Mouse (Mus musculus) intestine, embryonic 15.5 days (tissue): ENCODE measurements around the gene Muc3. TPM values are rescaled to one million over a fixed set of nuclear protein-coding genes. Genes with fewer than 3 reads are reported as not detected.
"Not testable (repeated sequence)": the region's sequence is repeated elsewhere in the genome, so short reads cannot be mapped to it uniquely, and the experiment has no call there.

Experiments
- ATAC-seq: fragments of 200-750 bp; cut with Nextera tagmentation; 2 replicates; pipeline ENCODE4 v1.8.0; 2017; ENCODE audit warnings: moderate TSS enrichment, moderate library complexity
- H3K27ac ChIP-seq: fragments of 300-500 bp; sonication (generic); 2 replicates; pipeline ENCODE4 v1.5.1; 2015; ENCODE audit warnings: mild to moderate bottlenecking, inconsistent platforms
- H3K27me3 ChIP-seq: fragments of 300-500 bp; sonication (generic); replicated peaks from 2 replicates; pipeline ENCODE4 v1.6.1; 2015; ENCODE audit warnings: inconsistent platforms
- H3K36me3 ChIP-seq: fragments of 300-500 bp; sonication (generic); 2 replicates; pipeline ENCODE4 v1.6.1; 2015; ENCODE audit warnings: inconsistent platforms
- H3K4me1 ChIP-seq: fragments of 300-500 bp; sonication (generic); replicated peaks from 2 replicates; pipeline ENCODE4 v1.6.1; 2015; ENCODE audit warnings: inconsistent platforms
- H3K4me2 ChIP-seq: fragments of 300-500 bp; sonication (generic); replicated peaks from 2 replicates; pipeline ENCODE4 v1.6.1; 2015; ENCODE audit warnings: mild to moderate bottlenecking, inconsistent platforms
- H3K4me3 ChIP-seq: fragments of 300-500 bp; sonication (generic); replicated peaks from 2 replicates; pipeline ENCODE4 v1.5.1; 2015; ENCODE audit warnings: inconsistent platforms
- H3K9ac ChIP-seq: fragments of 300-500 bp; sonication (generic); 2 replicates; pipeline ENCODE4 v1.6.1; 2015; ENCODE audit warnings: inconsistent platforms
- H3K9me3 ChIP-seq: fragments of 300-500 bp; sonication (generic); 2 replicates; pipeline ENCODE4 v1.6.1; 2016; ENCODE audit warnings: inconsistent platforms
- WGBS: fragments of 180-500 bp; shearing (Covaris S2); methylation state at CpG from one replicate; pipeline ENCODE4 v1.1.7; 2015; 5-methylcytosine and 5-hydroxymethylcytosine counted together
- polyA plus RNA-seq: library from polyadenylated mRNA; unstranded; fragments of >200 nt; fragmentation: Nextera tagmentation; extraction: Ambion mirVana; gene quantifications from 2 replicates; pipeline ENCODE4 v1.2.1, GENCODE M21; 2015

Gene Muc3
- polyA plus RNA-seq, 1 experiment from 2014 or later, result 3.8 TPM

DNA sequence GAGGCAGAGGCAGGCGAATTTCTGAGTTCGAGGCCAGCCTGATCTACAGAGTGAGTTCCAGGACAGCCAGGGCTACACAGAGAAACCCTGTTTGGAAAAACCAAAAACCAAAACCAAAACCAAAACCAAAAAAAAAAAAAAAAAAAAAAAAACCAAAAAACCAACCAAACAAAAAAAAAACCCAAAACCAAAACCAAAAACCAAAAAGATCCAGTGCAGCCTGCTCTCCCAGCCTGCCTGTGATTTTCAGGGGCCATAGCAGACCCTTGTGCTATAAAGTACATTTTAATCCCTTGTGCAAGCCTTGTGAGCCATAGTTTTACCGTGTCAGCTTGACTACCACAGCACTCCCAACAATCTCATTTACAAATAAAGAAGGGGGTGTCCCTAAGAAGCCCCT lies 31.1 kb downstream of the Muc3 start:
- H3K9me3 ChIP-seq, H3K27me3 ChIP-seq, H3K27ac ChIP-seq, H3K4me3 ChIP-seq, H3K9ac ChIP-seq, H3K4me2 ChIP-seq, ATAC-seq: not testable (repeated sequence)
- H3K36me3 ChIP-seq, result peaks cover 17% of the 10 kb centered on the region
- H3K4me1 ChIP-seq, result peaks cover 16% of the 10 kb centered on the region
- WGBS, result 89% methylated on average over 3 of the region's 3 CpGs

DNA sequence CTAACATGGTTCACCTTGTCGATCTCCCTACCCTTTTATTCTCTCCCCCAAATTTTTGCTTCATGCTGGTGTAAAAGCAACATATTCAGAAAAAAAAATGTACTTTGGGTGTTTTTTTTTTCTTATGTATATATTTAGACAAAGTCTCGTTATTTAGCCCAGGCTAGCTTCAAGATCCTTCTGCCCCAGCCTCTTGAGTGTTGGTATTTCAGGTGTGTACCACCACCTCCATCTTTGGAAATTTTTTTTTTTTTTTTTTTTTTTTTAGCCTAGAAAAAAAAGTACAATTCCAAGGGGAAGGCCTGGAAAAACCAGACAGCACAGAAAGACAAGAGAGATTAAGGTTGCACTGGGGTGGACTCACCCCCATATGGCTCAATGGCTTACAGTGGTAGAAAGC lies 32.1 kb downstream of the Muc3 start:
- Histone ChIP-seq H3K4me1 (peaks cover 12% of the 10 kb centered on the region), H3K27ac (no peak overlapping the region), H3K4me3 (no peak overlapping the region), H3K9me3 (no peaks in the 10 kb centered on the region), H3K27me3 (no peaks in the 10 kb centered on the region), H3K9ac (no peak overlapping the region), H3K4me2 (peak overlapping the region; percentile 67; the same call in 1 of the 2 replicates), H3K36me3 (peaks cover 23% of the 10 kb centered on the region)
- ATAC-seq, result no peak
- WGBS, result 86% methylated on average over 2 of the region's 2 CpGs

DNA sequence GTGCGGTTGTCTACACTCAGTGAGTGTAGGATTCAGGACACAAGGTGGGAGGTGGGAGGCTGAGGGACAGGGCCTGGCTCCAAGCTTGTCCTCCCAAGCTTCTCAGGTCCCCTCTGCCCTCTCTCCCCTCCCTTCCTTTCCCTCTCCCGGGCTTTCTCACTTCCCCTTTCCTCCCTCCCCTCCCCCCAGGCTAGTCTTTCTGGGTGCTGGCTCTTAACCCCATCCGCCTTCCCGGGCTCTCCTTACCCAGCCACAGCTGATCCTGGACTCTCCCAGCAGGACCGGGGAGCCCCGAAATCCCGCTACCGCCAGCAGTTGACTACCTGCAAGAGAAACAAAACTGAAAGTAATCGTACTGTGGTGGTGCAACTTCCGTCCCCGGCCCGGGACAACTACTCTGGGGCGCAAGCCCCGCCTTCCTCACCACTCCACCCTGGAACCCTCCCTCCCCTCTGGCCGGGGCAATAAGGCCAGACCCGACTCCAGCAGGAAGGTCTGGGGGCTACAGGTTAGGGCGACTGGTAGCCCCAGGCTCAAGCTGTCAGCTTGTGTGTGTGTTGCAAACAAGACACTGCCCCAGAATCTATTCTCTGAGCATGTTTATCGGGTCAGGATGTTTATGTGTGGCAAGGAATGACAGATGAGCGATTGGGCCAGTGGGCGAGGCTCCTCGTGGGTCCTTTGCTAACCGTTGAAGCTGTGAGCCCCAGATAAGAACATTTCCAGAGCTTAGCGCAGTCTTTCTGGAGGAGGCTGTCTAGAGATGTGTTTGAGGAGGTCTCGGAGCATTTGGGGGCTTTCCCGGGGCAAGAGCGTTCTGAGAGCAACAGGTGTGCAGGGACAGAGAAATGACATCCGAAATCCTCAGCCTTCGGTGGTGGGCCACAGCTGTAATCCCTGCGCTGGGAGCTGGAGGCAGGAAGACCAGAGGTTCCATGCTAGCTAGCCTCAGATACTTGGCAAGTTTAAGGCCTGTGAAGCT lies 33.0 kb downstream of the Muc3 start, which contains the start of gene Trim56:
Gene Trim56, minus strand, starts transcription at position 344 of the 982 bp plus-strand sequence.
- ATAC-seq, result peak; percentile 92
- Histone ChIP-seq H3K4me3 (peak within 1 kb of the TSS; percentile 60), H3K27me3 (no peaks in the 10 kb centered on the region), H3K9ac (peak within 1 kb of the TSS; percentile 60), H3K36me3 (peaks cover 23% of the 10 kb centered on the region), H3K9me3 (no peaks in the 10 kb centered on the region), H3K4me1 (peaks cover 12% of the 10 kb centered on the region), H3K4me2 (peak within 1 kb of the TSS; percentile 67), H3K27ac (peak within 1 kb of the TSS; percentile 59; the same call in 1 of the 2 replicates)
- WGBS, result 6% methylated on average over 29 of the region's 29 CpGs

DNA sequence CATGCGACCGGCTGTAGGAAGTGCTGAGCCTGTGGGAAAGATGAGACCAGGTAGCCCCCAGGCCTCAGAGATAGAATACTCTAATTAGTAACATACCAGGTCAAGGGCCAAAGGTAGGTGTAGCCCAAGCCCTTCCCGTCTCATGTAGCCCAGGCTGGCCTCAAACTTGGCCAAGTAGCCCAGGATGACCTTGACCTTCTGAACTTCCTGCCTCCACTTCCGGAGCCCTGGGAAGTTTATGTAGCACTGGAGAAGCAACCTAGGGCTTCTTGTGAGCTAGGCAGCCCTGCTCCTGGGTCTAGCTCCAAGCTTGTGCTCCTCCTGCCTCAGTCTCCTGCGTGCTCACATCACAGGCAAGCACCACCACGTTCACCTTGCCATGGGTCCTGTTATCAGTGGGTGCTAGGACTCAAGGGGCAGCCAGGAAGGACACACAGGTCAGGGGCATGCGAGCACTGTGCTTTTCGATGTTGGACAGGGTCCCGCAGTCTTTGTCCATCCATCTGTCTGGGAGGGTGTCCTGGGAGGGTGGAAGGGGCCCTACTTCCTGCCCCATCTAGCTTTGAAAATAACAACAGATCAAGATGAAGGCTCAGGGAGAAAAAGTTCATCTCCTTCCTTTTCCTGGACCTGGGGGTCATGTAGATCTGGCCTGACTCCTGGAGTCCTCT lies 34.1 kb downstream of the Muc3 start:
- peaks cover 15% of the 10 kb centered on the region for H3K4me1 ChIP-seq
- H3K4me2 ChIP-seq, result peak overlapping the region; percentile 67
- no peak for ATAC-seq
- H3K9me3 ChIP-seq, result no peaks in the 10 kb centered on the region
- H3K9ac ChIP-seq, result peak overlapping the region; percentile 60
- peak overlapping the region; percentile 60 for H3K4me3 ChIP-seq
- H3K27ac ChIP-seq, result no peak overlapping the region
- H3K36me3 ChIP-seq, result peaks cover 26% of the 10 kb centered on the region
- WGBS, result 75% methylated on average over 9 of the region's 9 CpGs
- H3K27me3 ChIP-seq, result no peaks in the 10 kb centered on the region

DNA sequence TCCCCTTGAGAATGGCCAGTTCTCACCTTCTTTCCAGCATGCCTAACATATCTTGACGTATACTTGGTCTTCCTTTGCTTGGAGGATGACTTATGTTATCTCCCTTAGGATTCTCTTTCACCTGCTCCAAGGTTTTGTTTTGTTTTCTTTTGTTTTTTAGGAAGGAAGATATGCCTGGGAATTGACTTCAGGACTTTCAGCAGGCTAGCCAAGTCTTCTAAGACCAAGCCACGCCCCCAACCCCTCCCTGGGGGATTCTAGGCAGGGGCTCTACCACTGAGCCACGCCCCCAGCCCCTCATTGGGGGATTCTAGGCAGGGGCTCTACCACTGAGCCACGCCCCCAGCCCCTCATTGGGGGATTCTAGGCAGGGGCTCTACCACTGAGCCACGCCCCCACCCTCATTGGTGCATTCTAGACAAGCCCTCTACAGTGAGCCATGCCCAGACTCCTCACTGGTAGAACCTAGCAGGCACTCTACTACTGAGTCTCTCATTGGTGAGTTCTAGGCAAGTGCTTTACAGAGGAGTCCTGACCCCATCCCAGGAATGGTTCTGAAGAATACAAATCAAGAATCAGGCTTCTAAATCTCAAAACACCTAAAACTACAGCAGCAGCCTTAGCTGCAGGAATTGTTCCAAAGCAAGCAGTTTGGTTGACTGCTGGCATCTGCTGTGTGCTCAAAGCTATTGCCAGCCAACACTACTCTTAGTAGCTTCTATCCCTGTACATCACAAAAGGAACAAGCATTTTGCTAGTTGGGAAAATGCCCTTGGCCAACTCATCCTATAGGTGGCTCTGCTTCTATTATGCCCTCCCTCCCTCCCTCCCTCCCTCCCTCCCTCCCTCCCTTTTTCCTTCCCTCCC lies 37.3 kb downstream of the Muc3 start:
- no peak overlapping the region for H3K9ac ChIP-seq
- peaks cover 26% of the 10 kb centered on the region for H3K36me3 ChIP-seq
- no peaks in the 10 kb centered on the region for H3K9me3 ChIP-seq
- H3K27me3 ChIP-seq, result no peaks in the 10 kb centered on the region
- peaks cover 18% of the 10 kb centered on the region for H3K4me1 ChIP-seq
- H3K4me2 ChIP-seq, result no peak overlapping the region
- WGBS, result 89% methylated on average over 5 of the region's 5 CpGs
- ATAC-seq, result no peak
- H3K4me3 ChIP-seq, result no peak overlapping the region
- no peak overlapping the region for H3K27ac ChIP-seq

DNA sequence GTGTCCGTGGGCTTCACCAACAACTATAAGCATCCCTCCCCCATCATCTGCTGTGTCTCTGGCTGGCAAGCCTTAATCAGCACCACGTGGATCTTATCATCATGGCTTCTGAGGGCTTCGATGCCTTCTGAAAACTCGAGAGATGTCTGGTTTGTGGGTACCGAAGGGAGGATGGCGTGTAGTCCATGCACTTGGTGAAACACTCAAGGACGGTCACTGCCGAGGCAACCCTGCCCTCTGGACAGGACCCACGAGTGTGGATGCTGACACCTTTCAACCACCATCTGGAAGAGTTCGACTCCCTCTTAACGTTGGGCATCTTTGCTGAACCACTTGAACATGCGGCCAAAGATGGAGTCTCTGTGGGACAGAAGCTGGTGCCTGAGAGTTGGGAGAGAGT lies 38.3 kb downstream of the Muc3 start:
- H3K27me3 ChIP-seq, result no peaks in the 10 kb centered on the region
- peaks cover 14% of the 10 kb centered on the region for H3K4me1 ChIP-seq
- WGBS, result 90% methylated on average over 12 of the region's 12 CpGs
- H3K9ac ChIP-seq, result no peak overlapping the region
- H3K4me3 ChIP-seq, result no peak overlapping the region
- no peak overlapping the region for H3K4me2 ChIP-seq
- peaks cover 26% of the 10 kb centered on the region for H3K36me3 ChIP-seq
- no peak overlapping the region for H3K27ac ChIP-seq
- no peaks in the 10 kb centered on the region for H3K9me3 ChIP-seq
- no peak for ATAC-seq

DNA sequence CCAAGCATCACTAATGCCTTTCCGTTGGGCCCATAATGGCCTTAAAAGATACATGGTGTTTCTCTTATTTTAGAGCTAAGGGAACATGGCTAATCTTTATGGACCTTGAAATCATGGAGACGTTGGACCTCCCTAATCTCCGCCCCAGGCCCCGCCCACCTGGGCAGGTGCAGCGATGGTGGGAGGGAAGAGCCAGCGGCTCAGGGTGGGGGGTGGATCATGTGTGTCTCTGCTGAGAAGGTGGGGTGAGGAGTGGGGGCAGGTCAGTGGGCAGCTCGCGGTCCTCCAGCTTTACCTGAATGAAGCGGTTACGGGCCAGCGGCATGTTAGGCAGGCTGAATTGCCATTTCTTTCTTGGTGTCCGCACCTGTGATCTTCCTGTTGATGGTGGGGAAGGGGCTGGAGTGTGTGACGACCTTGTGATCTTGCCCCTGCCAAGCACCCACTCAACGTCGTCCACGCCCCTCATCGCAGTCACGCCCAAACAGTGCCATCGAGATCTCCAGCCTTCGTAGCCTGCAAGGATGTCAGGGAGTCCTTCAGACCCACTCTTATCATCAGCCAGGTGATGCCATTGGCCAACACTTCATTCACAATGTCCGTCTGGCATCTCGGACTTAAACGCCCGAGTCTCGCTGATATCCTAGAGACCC lies 39.1 kb downstream of the Muc3 start:
- H3K27ac ChIP-seq, result no peak overlapping the region
- no peak overlapping the region for H3K4me2 ChIP-seq
- peaks cover 26% of the 10 kb centered on the region for H3K36me3 ChIP-seq
- WGBS, result 54% methylated on average over 25 of the region's 25 CpGs
- ATAC-seq, result no peak; the same call in 1 of the 2 replicates
- H3K9ac ChIP-seq, result no peak overlapping the region
- H3K27me3 ChIP-seq, result no peaks in the 10 kb centered on the region
- H3K4me1 ChIP-seq, result peaks cover 12% of the 10 kb centered on the region
- H3K4me3 ChIP-seq, result no peak overlapping the region
- H3K9me3 ChIP-seq, result no peaks in the 10 kb centered on the region

DNA sequence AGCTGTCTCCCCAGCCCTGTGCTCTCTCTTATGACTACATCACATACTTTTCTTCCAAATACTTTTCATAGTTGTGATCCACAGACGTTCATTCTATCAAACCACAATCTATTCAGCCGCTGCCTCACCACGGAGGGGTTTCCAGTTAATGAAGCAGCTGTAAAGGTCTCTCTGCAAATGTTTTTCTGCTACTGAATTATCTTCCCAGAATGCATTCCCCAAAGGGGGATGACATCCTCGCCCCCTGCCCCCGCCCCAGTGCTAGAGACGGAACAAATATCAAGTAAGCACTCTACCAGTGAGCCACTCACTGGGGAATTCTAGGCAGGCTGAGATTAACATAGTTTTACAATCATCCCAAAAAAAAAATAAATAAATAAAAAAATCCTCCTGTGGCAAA lies 41.0 kb downstream of the Muc3 start:
- Histone ChIP-seq H3K27ac (no peak overlapping the region), H3K9ac (no peak overlapping the region), H3K4me2 (no peak overlapping the region), H3K36me3 (peaks cover 10% of the 10 kb centered on the region), H3K27me3 (no peaks in the 10 kb centered on the region), H3K4me1 (0 out of 2 replicates have a peak, but pooled peaks cover 6% of the 10 kb centered on the region), H3K9me3 (no peaks in the 10 kb centered on the region), H3K4me3 (no peak overlapping the region)
- 65% methylated on average over 6 of the region's 6 CpGs for WGBS
- no peak for ATAC-seq

DNA sequence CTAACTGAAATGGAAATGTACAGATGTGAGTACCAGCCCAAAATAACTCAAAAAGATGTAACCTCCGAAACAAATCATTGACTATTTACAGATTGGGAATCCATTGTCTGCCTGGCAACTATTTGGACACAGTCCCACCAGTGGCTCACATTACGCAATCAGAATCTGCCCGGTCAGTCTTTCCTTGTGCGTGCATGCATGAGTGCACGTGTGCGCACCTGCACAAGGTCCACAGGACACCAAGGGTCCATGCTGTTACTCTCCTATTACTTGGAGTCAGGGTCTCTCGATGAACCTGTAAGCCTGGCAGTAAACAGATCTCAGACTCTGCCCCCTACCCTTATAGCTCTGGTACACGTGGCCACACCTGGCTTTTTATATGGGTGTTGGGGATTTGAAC lies 41.5 kb downstream of the Muc3 start:
- WGBS, result 82% methylated on average over 8 of the region's 8 CpGs

DNA sequence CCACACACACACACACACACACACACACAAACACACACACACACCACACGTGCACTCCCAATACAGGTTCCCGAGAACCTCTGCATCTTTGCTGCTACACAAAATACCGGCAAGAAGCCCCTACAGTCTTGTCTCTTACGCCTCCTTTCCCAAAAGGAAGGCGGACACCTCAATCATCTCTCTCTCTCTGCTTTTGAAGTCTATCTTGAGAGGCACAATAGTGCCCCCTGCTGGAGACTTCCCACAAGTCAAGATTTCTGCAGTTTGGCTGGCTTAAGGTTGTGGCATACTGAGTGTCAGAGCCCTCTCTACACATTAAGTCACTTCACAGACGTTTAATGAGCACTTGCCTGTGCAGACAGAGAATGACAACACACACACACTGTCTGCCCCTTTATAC lies 42.1 kb downstream of the Muc3 start:
- WGBS, result 8% methylated on average over 6 of the region's 6 CpGs

More for the DNA sequence above, 41.5 kb downstream of the Muc3 start:
- ATAC-seq, result no peak
- H3K4me3 ChIP-seq, result no peak overlapping the region
- peaks cover 5% of the 10 kb centered on the region for H3K36me3 ChIP-seq
- H3K9ac ChIP-seq, result no peak overlapping the region
- H3K4me2 ChIP-seq, result no peak overlapping the region
- H3K9me3 ChIP-seq, result no peaks in the 10 kb centered on the region
- H3K27ac ChIP-seq, result no peak overlapping the region
- 0 out of 2 replicates have a peak, but pooled peaks cover 8% of the 10 kb centered on the region for H3K4me1 ChIP-seq
- no peaks in the 10 kb centered on the region for H3K27me3 ChIP-seq

DNA sequence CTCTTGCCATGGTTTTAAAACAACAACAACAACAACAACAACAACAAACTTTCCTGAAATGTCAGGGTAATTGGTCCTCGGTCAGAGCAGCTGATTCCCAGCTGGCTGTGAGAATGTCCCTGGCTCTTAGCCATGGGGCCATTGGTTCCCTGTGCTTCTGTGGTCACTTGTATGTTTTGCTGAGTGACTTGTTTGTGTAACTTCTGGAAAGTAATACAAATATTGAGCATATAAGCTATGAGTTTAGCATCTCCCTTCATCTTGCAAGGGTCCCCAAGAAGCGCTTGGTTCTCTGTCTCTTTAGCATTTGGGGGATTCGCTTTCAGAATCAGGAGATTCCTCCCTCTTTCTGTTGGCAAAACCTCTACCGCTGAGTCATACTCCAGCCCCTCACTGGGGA lies 42.7 kb downstream of the Muc3 start:
- no peak overlapping the region for H3K27ac ChIP-seq
- H3K4me2 ChIP-seq, result no peak overlapping the region
- no peak overlapping the region for H3K9ac ChIP-seq
- no peak for ATAC-seq
- no peak overlapping the region for H3K4me3 ChIP-seq
- H3K9me3 ChIP-seq, result no peaks in the 10 kb centered on the region
- H3K36me3 ChIP-seq, result peaks cover 3% of the 10 kb centered on the region; the same call in 1 of the 2 replicates
- 0 out of 2 replicates have a peak, but pooled peaks cover 9% of the 10 kb centered on the region for H3K4me1 ChIP-seq
- 68% methylated on average over 4 of the region's 4 CpGs for WGBS
- 0 out of 2 replicates have a peak, but pooled peaks cover 3% of the 10 kb centered on the region for H3K27me3 ChIP-seq

More for the DNA sequence above, 42.1 kb downstream of the Muc3 start:
- 0 out of 2 replicates have a peak, but pooled peaks cover 9% of the 10 kb centered on the region for H3K4me1 ChIP-seq
- no peak for ATAC-seq
- H3K9me3 ChIP-seq, result no peaks in the 10 kb centered on the region
- H3K36me3 ChIP-seq, result peaks cover 3% of the 10 kb centered on the region; the same call in 1 of the 2 replicates
- no peaks in the 10 kb centered on the region for H3K27me3 ChIP-seq
- no peak overlapping the region for H3K4me2 ChIP-seq
- H3K4me3 ChIP-seq, result no peak overlapping the region
- no peak overlapping the region for H3K9ac ChIP-seq
- H3K27ac ChIP-seq, result no peak overlapping the region
